Mouse (Mus musculus) liver, postnatal 0 days (tissue): Measurements from ENCODE around the gene Nwd1.

ENCODE experiments used
- CTCF ChIP-seq: sonication (generic); IDR thresholded peaks from 2 replicates; pipeline ENCODE4 v1.5.1; 2016; ENCODE audit warnings: antibody characterized with exemption, low read depth
- EP300 ChIP-seq: IDR thresholded peaks from 2 replicates; pipeline ENCODE4 v1.6.1; 2016; ENCODE audit warnings: antibody characterized with exemption, low read depth, mild to moderate bottlenecking

DNA sequence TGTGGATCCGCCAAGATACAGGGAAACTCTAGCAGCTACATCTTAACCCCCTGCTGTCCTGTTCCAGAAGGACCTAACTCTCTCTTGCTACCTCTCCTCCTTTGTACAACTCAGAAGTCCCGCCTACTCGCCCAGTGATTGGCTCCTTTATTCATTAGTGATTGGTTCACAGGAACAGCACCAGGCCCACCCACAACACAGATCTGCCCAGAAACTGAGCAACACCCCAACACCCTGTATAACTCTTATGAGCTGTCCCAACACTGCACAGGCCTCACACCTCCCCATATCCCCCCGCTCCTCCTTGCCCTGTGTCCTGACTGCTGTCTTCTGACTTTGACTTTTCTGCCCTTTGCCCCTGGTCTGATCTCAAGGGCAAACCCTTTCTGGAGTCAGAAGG is 119.2 kb downstream of the Nwd1 start:
- TF ChIP-seq CTCF (no peak), EP300 (no peak)
